Mouse (Mus musculus): ENCODE measurements around the gene Marveld2.

- no peak for TF ChIP-seq CTCF (IDR thresholded peaks at IDR 0.05; ENCODE audit: borderline replicate concordance, control insufficient read depth, extremely low read depth, insufficient read depth, low read length, poor library complexity)
- TF ChIP-seq POLR2A (IDR thresholded peaks at IDR 0.05; ENCODE audit: control insufficient read depth, extremely low read depth, insufficient read depth, low read length, poor library complexity) = no peak
Observed at GRCm38 (mm10) chr13:100616181-100617087, at the start of gene Marveld2.
